Mouse (Mus musculus) embryonic facial prominence, embryonic 11.5 days (tissue): ENCODE measurements around the gene Sdk1. TPM values are rescaled to one million over a fixed set of nuclear protein-coding genes. Genes with fewer than 3 reads are reported as not detected.

Experiments
- ATAC-seq: fragments of 200-750 bp; cut with Nextera tagmentation; replicated peaks from 2 replicates; pipeline ENCODE4 v1.8.0; 2017; ENCODE audit warnings: low read depth; ENCODE audit not compliant: insufficient number of reproducible peaks, low FRiP score, low TSS enrichment
- DNase-seq: peaks from one replicate; pipeline ENCODE4 v3.0.0-alpha.2; 2015; ENCODE audit warnings: low spot score
- H3K27ac ChIP-seq: fragments of 300-500 bp; sonication (generic); replicated peaks from 2 replicates; pipeline ENCODE4 v1.5.1; 2014; ENCODE audit warnings: mild to moderate bottlenecking, low read depth, low read length, control low read depth
- H3K27me3 ChIP-seq: fragments of 300-500 bp; sonication (generic); 2 replicates; pipeline ENCODE4 v1.6.1; 2014; ENCODE audit warnings: mild to moderate bottlenecking, low read length, moderate library complexity, mixed read lengths; ENCODE audit not compliant: control insufficient read depth, insufficient read depth
- H3K36me3 ChIP-seq: fragments of 300-500 bp; sonication (generic); replicated peaks from 2 replicates; pipeline ENCODE4 v1.6.1; 2014; ENCODE audit warnings: low read depth, mild to moderate bottlenecking, low read length, moderate library complexity, mixed read lengths; ENCODE audit not compliant: control insufficient read depth, insufficient read depth
- H3K4me1 ChIP-seq: fragments of 300-500 bp; sonication (generic); 2 replicates; pipeline ENCODE4 v1.6.1; 2014; ENCODE audit warnings: low read length, mixed read lengths; ENCODE audit not compliant: control insufficient read depth, insufficient read depth
- H3K4me2 ChIP-seq: fragments of 300-500 bp; sonication (generic); 2 replicates; pipeline ENCODE4 v1.6.1; 2014; ENCODE audit warnings: low read depth, mild to moderate bottlenecking, control low read depth, low read length, moderate library complexity
- H3K4me3 ChIP-seq: fragments of 300-500 bp; sonication (generic); 2 replicates; pipeline ENCODE4 v1.5.1; 2014; ENCODE audit warnings: low read depth, low read length, control low read depth
- H3K9ac ChIP-seq: fragments of 300-500 bp; sonication (generic); replicated peaks from 2 replicates; pipeline ENCODE4 v1.6.1; 2014; ENCODE audit warnings: mild to moderate bottlenecking, control low read depth, low read length
- H3K9me3 ChIP-seq: fragments of 300-500 bp; sonication (generic); replicated peaks from 2 replicates; pipeline ENCODE4 v1.6.1; 2016; ENCODE audit warnings: mild to moderate bottlenecking, low read length, inconsistent platforms, mixed read lengths; ENCODE audit not compliant: control insufficient read depth
- WGBS: fragments of 180-500 bp; shearing (Covaris S2); extraction: QIAGEN DNeasy Blood & Tissue Kit; methylation state at CpG from one replicate; pipeline ENCODE4 v1.1.7; 2014; 5-methylcytosine and 5-hydroxymethylcytosine counted together
- polyA plus RNA-seq: library from polyadenylated mRNA; unstranded; fragments of >200 nt; fragmentation: Nextera tagmentation; extraction: Ambion mirVana; gene quantifications from 2 replicates; pipeline ENCODE4 v1.2.1, GENCODE M21; 2014

Gene Sdk1
- polyA plus RNA-seq, 1 experiment from 2014 or later = 1.2 TPM

DNA sequence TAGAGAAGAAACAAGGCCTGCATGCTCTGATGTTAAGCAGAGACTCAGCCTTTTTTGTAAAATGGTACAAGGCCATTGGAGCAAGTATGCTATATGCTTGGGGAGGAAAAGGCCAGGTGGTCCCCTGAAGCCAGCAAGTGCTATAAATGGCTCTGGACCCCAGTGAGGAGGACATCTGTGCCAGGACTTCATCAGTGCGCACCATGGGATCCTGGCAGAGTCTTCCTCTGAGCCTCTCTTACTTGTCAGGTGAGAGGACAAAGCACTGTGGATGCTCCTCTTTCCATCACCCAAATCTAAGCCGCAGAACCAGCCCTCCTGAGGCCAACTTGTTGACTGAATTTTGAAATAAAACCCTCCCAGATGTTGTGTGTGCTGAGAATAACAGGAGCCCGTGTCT is 839.8 kb downstream of the Sdk1 start:
- Histone ChIP-seq H3K4me1 (no peaks in the 10 kb centered on the region), H3K4me3 (no peak overlapping the region), H3K9me3 (no peaks in the 10 kb centered on the region), H3K9ac (no peak overlapping the region), H3K27ac (no peak overlapping the region), H3K27me3 (no peaks in the 10 kb centered on the region), H3K4me2 (no peak overlapping the region), H3K36me3 (no peaks in the 10 kb centered on the region)
- DNase-seq (no peak), ATAC-seq (no peak)
- WGBS = 90% methylated on average over 3 of the region's 3 CpGs

DNA sequence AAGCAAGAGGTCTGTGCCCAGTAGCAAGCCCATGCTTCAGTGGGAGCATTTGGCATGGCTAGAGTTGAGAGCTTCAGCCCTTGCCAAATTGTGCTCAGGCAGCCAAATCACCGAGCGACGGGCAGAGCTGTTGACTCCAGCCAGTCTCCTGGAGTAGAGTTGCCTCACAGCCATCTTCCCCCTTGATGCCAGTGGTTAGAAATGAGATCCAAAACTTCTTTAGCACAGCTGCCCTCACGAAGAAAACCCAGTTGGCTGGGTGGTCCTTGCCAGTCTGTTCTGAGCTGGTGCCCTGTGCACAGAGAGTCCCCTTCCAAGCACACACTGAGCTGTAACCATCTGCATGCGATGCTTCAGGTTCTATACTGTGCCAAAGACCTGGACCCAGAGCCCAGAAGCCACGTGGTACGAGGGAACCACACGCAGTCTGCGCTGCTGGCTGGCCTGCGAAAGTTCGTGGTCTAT is 855.1 kb downstream of the Sdk1 start:
- no peaks in the 10 kb centered on the region for H3K4me1 ChIP-seq
- ATAC-seq (no peak), DNase-seq (no peak)
- WGBS = 93% methylated on average over 11 of the region's 11 CpGs
- H3K36me3 ChIP-seq = no peaks in the 10 kb centered on the region
- no peaks in the 10 kb centered on the region for H3K27me3 ChIP-seq
- H3K4me2 ChIP-seq = no peak overlapping the region
- no peaks in the 10 kb centered on the region for H3K9me3 ChIP-seq
- no peak overlapping the region for H3K4me3 ChIP-seq
- H3K9ac ChIP-seq = no peak overlapping the region
- no peak overlapping the region for H3K27ac ChIP-seq

DNA sequence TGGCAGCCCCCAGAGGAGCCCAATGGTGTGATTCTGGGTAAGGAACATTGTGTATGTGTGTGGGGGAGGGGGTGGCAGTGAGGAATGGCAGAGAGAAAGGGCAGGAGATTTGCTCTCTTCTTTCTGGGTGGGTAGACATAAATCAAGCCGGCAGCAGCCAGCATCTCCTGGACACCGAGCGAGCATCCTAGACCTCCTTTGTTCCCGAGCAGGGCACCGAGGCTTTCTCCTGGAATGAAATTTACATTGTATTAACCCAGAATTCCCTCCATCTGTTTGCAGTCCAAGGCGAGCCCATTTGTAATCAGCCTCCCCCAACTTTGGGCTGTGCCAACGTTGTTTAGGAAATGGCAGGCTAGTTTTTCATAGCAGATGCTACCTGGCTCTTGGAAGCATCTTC is 858.9 kb downstream of the Sdk1 start:
- no peak for ATAC-seq
- 75% methylated on average over 7 of the region's 7 CpGs for WGBS

DNA sequence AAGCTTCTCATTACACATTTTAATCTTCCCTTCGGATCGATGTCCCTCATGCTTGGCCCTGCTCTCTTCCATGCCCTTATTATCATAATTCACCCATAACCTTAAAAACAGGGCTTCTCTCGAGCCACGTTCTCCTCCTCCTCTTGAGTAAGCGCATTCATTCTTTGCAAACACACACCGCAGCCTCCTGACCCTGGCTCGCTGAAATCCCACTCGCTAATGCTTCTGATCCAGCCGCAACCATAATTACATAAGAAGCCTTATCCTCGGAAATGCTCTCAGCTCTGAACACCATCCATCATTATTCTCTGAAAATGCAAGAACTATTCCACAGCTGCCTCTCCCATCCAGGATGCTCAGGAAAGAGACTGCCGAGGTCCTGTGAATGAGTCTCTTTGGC is 866.1 kb downstream of the Sdk1 start:
- H3K9me3 ChIP-seq = no peaks in the 10 kb centered on the region
- H3K36me3 ChIP-seq = no peaks in the 10 kb centered on the region
- no peaks in the 10 kb centered on the region for H3K27me3 ChIP-seq
- no peak overlapping the region for H3K4me2 ChIP-seq
- H3K4me3 ChIP-seq = no peak overlapping the region
- ATAC-seq (no peak), DNase-seq (no peak)
- no peak overlapping the region for H3K27ac ChIP-seq
- no peaks in the 10 kb centered on the region for H3K4me1 ChIP-seq
- WGBS = 69% methylated on average over 11 of the region's 11 CpGs
- no peak overlapping the region for H3K9ac ChIP-seq

More for the DNA sequence above, 858.9 kb downstream of the Sdk1 start:
- no peaks in the 10 kb centered on the region for H3K4me1 ChIP-seq
- no peak overlapping the region for H3K4me3 ChIP-seq
- H3K9me3 ChIP-seq = no peaks in the 10 kb centered on the region
- DNase-seq = no peak
- no peak overlapping the region for H3K4me2 ChIP-seq
- no peaks in the 10 kb centered on the region for H3K36me3 ChIP-seq
- H3K27ac ChIP-seq = no peak overlapping the region
- H3K9ac ChIP-seq = no peak overlapping the region
- H3K27me3 ChIP-seq = no peaks in the 10 kb centered on the region

DNA sequence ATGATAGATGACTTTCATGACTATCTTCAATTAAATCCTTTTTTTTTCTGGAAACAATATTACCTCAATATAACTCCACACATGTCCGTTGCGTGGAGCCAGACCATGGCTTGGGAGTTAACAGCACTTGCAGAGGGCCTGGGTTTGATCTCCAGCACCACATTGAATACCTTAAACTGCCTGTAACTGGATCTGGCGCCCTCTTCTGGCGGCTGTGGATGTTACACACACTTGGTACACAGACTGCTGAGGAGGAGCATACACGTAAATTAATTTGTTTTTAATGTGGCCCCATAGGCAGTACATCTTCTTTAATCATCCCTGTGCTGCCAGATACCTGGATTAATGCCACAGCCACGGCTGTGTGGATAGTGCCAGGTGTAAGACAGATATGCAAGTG is 870.7 kb downstream of the Sdk1 start:
- Histone ChIP-seq H3K4me2 (no peak overlapping the region), H3K9ac (no peak overlapping the region), H3K4me1 (no peaks in the 10 kb centered on the region), H3K36me3 (no peaks in the 10 kb centered on the region), H3K27ac (no peak overlapping the region), H3K27me3 (no peaks in the 10 kb centered on the region), H3K4me3 (no peak overlapping the region), H3K9me3 (no peaks in the 10 kb centered on the region)
- 92% methylated on average over 6 of the region's 6 CpGs for WGBS
- no peak for DNase-seq
- no peak for ATAC-seq

DNA sequence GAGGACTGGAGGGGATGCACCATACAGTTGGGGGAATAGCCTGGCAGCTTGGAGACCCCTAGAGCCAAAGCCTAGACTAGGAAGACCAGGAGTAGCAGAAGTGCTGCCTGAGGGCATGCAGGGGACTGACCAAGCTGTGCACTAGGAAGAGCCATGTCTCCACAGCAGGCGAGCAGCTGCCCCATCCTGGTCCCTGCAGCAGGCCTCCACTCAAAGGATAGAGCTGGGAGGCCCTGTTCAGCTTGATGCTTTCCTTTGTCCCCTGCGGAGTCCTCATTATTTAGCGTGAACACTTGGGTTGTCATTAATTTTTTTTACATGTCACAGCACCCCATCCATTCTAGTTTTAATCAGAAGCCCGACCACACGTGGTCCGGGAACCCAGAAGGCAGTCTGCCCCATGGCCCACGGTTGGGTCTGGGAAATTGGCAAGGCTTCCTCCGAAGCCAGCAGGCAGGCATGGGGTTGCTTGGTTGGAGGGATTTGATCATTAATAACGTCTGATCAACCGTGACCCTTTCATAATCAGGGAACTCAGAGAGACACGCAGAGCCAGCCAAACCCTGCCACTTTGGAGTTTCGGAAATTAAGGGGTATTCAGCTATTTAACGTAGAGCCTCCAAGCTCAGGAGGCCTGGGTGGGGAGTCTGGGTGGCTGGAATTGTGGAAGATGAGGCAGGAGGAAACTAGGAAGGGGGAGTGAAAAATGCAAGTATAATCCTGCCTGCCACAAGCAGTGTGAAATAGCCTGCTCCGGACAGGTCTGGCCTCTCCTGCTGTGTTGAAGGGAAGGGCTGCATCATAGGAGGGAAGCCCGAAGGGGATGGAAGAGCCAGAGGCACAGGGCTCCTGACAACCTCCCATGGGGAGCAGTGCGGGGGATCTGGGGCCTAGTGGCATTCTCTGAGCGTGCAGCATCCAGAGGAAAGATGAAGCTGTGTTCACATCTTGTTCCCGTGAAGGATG is 872.2 kb downstream of the Sdk1 start:
- no peak for ATAC-seq
- Histone ChIP-seq H3K27ac (no peak overlapping the region), H3K9ac (no peak overlapping the region), H3K27me3 (no peaks in the 10 kb centered on the region), H3K4me1 (no peaks in the 10 kb centered on the region), H3K4me3 (no peak overlapping the region), H3K4me2 (no peak overlapping the region), H3K36me3 (no peaks in the 10 kb centered on the region), H3K9me3 (no peaks in the 10 kb centered on the region)
- 34% methylated on average over 18 of the region's 18 CpGs for WGBS
- no peak for DNase-seq

DNA sequence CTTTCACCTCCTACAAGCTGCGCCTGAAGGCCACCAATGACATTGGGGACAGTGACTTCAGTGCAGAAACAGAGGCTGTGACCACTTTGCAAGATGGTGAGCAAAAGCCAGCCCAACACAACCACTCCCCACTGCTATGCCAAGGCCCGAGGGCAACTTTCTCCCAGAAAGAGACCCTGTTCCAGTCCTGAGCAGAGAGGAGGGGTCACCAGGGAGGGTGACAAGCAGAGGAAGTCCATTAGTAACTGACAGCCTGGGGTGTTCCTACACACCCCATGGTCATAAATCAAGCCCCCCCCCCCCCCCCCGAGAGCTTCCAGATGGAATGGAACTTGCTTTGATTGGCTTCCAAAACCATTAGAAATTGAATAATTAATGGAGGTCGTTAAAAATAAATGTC is 886.5 kb downstream of the Sdk1 start:
- Histone ChIP-seq H3K27ac (no peak overlapping the region), H3K4me3 (no peak overlapping the region), H3K9me3 (no peaks in the 10 kb centered on the region), H3K4me1 (no peaks in the 10 kb centered on the region), H3K36me3 (no peaks in the 10 kb centered on the region), H3K4me2 (no peak overlapping the region), H3K27me3 (no peaks in the 10 kb centered on the region), H3K9ac (no peak overlapping the region)
- WGBS = 68% methylated on average over 4 of the region's 4 CpGs
- DNase-seq (no peak), ATAC-seq (no peak)

DNA sequence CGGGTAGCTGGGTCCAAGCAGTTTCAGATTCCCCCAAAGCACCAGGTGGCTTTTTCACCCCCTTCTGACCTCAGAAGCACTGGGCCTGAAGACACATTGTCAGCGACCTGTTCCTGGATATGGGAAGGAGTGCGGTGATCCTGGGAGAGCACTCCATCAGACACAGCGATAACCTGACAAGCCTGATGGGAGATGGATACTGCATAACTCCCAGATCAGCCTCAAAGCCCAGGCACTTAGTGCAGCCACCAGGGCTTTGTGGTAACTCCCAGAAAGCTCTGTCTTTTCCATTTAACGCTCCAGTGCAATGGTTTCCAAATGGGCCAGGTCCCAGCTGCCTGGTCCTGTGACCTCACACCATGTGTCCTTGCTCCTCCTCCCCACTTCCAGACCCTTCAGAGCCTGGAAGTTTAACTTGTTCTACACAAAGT is 886.9 kb downstream of the Sdk1 start:
- Histone ChIP-seq H3K4me3 (no peak overlapping the region), H3K4me1 (no peaks in the 10 kb centered on the region), H3K36me3 (no peaks in the 10 kb centered on the region), H3K9me3 (no peaks in the 10 kb centered on the region), H3K27ac (no peak overlapping the region), H3K4me2 (no peak overlapping the region), H3K27me3 (no peaks in the 10 kb centered on the region), H3K9ac (no peak overlapping the region)
- no peak for DNase-seq
- no peak; the same call in 1 of the 2 replicates for ATAC-seq
- 43% methylated on average over 5 of the region's 5 CpGs for WGBS
